Mouse (Mus musculus) midbrain, embryonic 15.5 days (tissue): ENCODE results near the gene Adk. TPM values are rescaled to one million over a fixed set of nuclear protein-coding genes. Genes with fewer than 3 reads are reported as not detected.

Source experiments
- ATAC-seq: fragments of 200-750 bp; cut with Nextera tagmentation; replicated peaks from 2 replicates; pipeline ENCODE4 v1.8.0; 2017; ENCODE audit warnings: moderate TSS enrichment
- H3K27ac ChIP-seq: fragments of 300-500 bp; sonication (generic); 2 replicates; pipeline ENCODE4 v1.5.1; 2015; ENCODE audit warnings: mild to moderate bottlenecking, inconsistent platforms
- H3K27me3 ChIP-seq: fragments of 300-500 bp; sonication (generic); replicated peaks from 2 replicates; pipeline ENCODE4 v1.6.1; 2015; ENCODE audit warnings: inconsistent platforms
- H3K36me3 ChIP-seq: fragments of 300-500 bp; sonication (generic); replicated peaks from 2 replicates; pipeline ENCODE4 v1.6.1; 2015; ENCODE audit warnings: inconsistent platforms
- H3K4me1 ChIP-seq: fragments of 300-500 bp; sonication (generic); 2 replicates; pipeline ENCODE4 v1.6.1; 2015; ENCODE audit warnings: inconsistent platforms
- H3K4me2 ChIP-seq: fragments of 300-500 bp; sonication (generic); 2 replicates; pipeline ENCODE4 v1.6.1; 2015; ENCODE audit warnings: inconsistent platforms, mild to moderate bottlenecking, moderate library complexity
- H3K4me3 ChIP-seq: fragments of 300-500 bp; sonication (generic); 2 replicates; pipeline ENCODE4 v1.5.1; 2015; ENCODE audit warnings: mild to moderate bottlenecking, inconsistent platforms
- H3K9ac ChIP-seq: fragments of 300-500 bp; sonication (generic); 2 replicates; pipeline ENCODE4 v1.6.1; 2015; ENCODE audit warnings: mild to moderate bottlenecking, inconsistent platforms
- H3K9me3 ChIP-seq: fragments of 300-500 bp; sonication (generic); 2 replicates; pipeline ENCODE4 v1.6.1; 2016; ENCODE audit warnings: inconsistent platforms
- WGBS: fragments of 180-500 bp; shearing (Covaris S2); methylation state at CpG from one replicate; pipeline ENCODE4 v1.1.7; 2015; ENCODE audit warnings: mixed read lengths; 5-methylcytosine and 5-hydroxymethylcytosine counted together
- polyA plus RNA-seq: library from polyadenylated mRNA; unstranded; fragments of >200 nt; fragmentation: Nextera tagmentation; extraction: Ambion mirVana; gene quantifications from 2 replicates; pipeline ENCODE4 v1.2.1, GENCODE M21; 2015

Adk gene
- polyA plus RNA-seq, 1 experiment from 2014 or later, result 34.8 TPM

DNA sequence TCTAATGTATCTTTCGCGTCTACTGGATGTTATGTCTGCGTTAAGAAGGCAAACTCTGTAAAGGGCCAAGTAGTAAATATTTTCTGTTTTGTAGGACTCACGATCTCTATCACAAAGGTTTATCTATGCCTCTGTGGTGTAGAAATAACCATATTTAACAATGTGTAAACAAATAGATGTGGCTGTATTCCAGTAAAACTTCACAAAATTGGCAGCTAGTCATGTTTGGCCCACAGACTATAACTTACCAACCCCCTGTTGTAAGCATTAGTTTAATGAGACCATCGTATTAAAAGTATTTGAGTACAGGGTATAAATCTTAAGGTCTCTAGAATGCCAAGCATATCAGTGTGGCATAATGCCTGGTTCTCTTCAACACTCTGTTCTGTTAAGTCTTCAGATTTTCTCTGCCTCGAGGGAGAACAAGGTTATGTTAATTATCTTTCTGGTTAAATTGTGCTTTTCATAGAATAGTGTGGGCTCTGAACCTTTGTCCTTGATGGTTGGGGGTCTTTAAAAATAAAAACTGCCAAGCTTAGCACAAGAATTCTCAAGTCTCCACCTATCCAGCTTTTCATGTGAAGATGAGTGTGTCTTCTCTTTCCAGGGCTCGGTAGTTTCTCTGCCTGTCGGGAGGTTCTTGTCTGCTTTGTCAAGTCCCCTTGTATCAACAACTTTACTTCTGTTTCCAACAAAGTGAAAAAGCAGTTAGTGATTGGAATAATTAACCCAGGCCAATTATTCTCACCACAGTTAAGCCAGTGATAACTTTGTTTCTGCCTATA, 350.4 kb downstream of the Adk start:
- 49% methylated on average over 8 of the region's 8 CpGs for WGBS
- no peak overlapping the region for H3K9ac ChIP-seq
- H3K4me2 ChIP-seq, result no peak overlapping the region

DNA sequence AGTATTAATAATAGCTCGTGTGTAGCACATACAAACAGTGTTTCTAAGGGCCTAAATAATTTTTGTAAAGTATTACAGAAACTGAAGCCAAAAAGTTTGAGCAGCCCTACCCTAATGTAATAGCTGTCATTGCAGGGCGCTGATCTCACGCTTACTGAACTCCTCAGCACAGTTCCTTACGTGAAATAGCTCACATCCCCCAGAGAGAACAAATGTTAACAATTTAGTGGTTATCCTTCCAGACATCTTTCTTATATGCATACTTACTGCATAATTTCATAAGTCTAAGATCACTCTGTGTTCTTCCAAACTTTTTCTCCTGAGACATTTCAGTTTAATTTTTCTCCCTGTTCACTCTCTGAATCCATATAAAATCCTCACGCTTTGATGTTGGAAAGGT, 354.6 kb downstream of the Adk start:
- H3K9me3 ChIP-seq, result no peaks in the 10 kb centered on the region
- no peak overlapping the region for H3K27ac ChIP-seq
- H3K36me3 ChIP-seq, result no peaks in the 10 kb centered on the region
- H3K9ac ChIP-seq, result no peak overlapping the region
- H3K4me1 ChIP-seq, result peaks cover 23% of the 10 kb centered on the region
- no peak for ATAC-seq
- H3K4me3 ChIP-seq, result no peak overlapping the region
- 83% methylated on average over 5 of the region's 5 CpGs for WGBS
- H3K4me2 ChIP-seq, result no peak overlapping the region
- no peaks in the 10 kb centered on the region for H3K27me3 ChIP-seq

More for the DNA sequence above, 350.4 kb downstream of the Adk start:
- Histone ChIP-seq H3K36me3 (no peaks in the 10 kb centered on the region), H3K27me3 (no peaks in the 10 kb centered on the region), H3K27ac (peak overlapping the region; percentile 50; the same call in 1 of the 2 replicates), H3K4me1 (peaks cover 14% of the 10 kb centered on the region), H3K4me3 (no peak overlapping the region), H3K9me3 (no peaks in the 10 kb centered on the region)
- no peak for ATAC-seq

DNA sequence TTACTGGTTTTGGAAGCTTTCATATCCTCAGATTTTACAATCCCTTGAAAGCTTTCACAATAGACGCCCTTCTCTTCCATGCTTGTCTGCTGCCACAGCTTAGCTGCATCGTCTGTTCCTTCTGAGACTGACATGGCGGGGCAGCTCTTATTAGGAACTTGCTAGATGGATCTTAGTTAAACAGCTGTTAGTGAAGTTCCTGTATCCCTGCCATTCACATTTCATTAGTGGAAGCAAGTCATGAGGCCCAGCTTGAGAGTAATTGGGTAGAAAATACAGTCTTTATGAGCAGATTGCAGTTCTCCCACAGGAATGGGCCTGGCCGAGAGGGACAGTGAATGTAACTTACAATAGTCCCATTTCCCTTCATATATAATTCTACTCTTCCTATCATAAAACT, 356.5 kb downstream of the Adk start:
- ATAC-seq, result no peak
- Histone ChIP-seq H3K27ac (no peak overlapping the region), H3K27me3 (no peaks in the 10 kb centered on the region), H3K4me2 (no peak overlapping the region), H3K9ac (no peak overlapping the region), H3K4me1 (peaks cover 13% of the 10 kb centered on the region), H3K4me3 (no peak overlapping the region), H3K9me3 (no peaks in the 10 kb centered on the region), H3K36me3 (no peaks in the 10 kb centered on the region)
- WGBS, result 58% methylated on average over 4 of the region's 4 CpGs

DNA sequence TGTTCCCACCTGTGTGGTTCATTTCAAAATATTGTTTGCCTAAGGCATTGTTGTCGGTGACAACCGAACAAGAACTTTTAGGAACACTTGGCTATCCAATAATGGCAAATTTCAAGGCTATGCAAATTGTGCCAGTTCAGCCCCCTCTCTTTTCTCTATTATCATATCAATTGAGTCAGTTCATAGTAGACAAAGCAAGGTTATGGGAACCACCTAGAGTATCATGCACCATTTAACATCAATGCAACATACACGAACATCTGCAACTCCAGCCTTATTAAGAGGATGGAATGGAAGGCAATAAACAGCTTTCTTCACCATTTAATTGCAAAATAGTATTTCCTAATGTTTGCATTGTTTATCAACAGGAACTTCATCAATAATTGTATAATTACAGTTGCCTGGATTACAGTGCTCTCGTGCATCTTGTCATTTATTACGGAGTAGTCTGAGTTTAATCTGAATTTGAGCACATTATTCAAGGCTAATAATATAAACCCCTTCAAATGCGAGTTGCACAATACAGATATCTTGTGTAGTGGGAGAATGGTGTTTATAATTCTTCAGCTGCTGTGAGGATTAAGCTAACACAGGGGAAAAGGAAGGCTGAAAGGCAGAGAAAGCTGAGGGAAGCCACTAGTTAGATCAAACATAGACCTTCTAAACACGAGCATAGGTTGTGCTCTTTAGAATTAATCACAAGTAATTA, 358.5 kb downstream of the Adk start:
- Histone ChIP-seq H3K9me3 (no peaks in the 10 kb centered on the region), H3K4me1 (peaks cover 13% of the 10 kb centered on the region), H3K4me2 (no peak overlapping the region), H3K27ac (no peak overlapping the region), H3K9ac (no peak overlapping the region), H3K36me3 (no peaks in the 10 kb centered on the region), H3K4me3 (no peak overlapping the region), H3K27me3 (no peaks in the 10 kb centered on the region)
- ATAC-seq, result no peak
- 25% methylated on average over 7 of the region's 7 CpGs for whole genome bisulfite sequencing

DNA sequence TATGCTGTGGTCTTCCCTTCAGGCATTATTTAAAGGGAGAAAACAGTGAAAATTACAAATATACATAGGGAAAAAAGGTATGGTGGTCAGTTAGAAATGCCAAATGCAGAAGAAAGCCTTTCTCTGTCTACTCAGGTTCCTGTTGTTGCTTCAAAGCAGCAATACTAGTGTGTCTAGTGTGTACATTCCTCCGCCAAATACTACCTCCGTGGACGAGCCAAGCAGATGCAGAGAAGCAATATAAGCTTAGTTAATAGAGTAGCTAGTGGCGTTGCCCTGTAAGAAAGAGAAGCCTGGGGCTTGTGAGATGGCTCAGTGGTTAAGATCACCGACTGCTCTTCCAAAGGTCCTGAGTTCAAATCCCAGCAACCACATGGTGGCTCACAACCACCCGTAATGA, 359.1 kb downstream of the Adk start:
- Histone ChIP-seq H3K9me3 (no peaks in the 10 kb centered on the region), H3K4me1 (peaks cover 13% of the 10 kb centered on the region), H3K9ac (no peak overlapping the region), H3K36me3 (no peaks in the 10 kb centered on the region), H3K4me2 (no peak overlapping the region), H3K4me3 (no peak overlapping the region), H3K27ac (no peak overlapping the region), H3K27me3 (no peaks in the 10 kb centered on the region)
- ATAC-seq, result no peak
- 64% methylated on average over 6 of the region's 6 CpGs for WGBS

DNA sequence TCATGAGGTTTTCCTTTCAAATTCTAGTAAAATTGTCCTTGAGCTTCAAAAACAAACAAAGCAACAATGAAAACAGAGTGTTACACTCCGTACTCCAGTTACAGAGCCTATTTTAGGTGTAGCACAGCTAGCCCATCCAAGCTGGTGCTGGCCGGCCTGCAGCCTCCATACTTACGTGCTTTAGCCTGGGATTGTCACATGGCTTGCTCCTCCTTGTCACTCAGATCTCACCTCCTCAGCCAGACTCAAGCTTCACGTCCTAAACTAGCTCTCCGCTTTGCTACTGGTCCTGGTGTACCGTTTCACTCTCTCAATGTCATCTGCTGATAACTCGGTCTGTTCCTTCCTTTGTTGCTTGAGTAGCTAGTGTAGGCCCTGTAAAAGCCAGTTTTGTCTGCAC, 366.0 kb downstream of the Adk start:
- Histone ChIP-seq H3K27me3 (no peaks in the 10 kb centered on the region), H3K27ac (no peak overlapping the region), H3K36me3 (no peaks in the 10 kb centered on the region), H3K4me1 (no peaks in the 10 kb centered on the region), H3K9me3 (no peaks in the 10 kb centered on the region), H3K4me3 (no peak overlapping the region), H3K9ac (no peak overlapping the region), H3K4me2 (no peak overlapping the region)
- 81% methylated on average over 7 of the region's 7 CpGs for WGBS
- no peak for ATAC-seq

DNA sequence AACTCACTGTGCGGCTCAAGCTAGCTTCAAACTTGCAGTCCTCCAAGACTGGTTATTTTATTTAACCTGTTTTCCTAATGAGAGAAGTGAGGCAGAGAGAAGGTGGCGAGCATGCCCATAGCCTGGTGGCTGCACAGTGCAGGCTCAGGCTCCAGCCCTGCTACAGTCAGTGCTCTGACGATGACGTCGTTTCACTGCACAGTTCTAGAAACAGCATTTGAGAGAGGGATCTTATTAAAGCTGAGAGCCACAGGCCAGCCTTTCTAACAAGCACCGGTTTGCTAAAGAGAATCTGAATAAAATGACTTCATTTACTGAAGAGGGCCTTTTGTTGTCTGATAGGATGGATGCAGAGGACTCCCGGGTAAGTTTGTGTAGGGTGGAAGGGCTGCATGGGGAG, 375.0 kb downstream of the Adk start:
- Histone ChIP-seq H3K4me2 (no peak overlapping the region), H3K4me3 (no peak overlapping the region), H3K4me1 (peaks cover 19% of the 10 kb centered on the region), H3K27ac (peak overlapping the region; percentile 10), H3K27me3 (no peaks in the 10 kb centered on the region), H3K36me3 (no peaks in the 10 kb centered on the region), H3K9ac (no peak overlapping the region), H3K9me3 (no peaks in the 10 kb centered on the region)
- peak; percentile 87 for ATAC-seq
- WGBS, result 35% methylated on average over 7 of the region's 7 CpGs

DNA sequence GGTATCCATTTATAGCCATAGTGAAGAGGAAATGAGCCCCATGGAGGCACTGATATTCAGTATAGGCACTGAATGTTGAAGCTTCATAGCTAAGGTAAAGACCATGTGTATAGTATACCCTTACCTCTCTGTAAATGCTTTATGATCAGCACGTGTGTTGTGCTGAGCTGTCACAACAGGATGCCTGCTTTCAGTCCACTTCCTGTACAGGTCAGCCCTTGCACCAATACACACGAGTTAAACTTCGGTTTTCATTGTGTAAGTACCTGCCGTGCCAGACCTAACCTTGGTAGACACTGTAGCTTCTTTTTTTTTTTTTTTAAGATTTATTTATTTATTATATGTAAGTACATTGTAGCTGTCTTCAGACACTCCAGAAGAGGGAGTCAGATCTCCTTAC, 381.0 kb downstream of the Adk start:
- WGBS, result 86% methylated on average over 4 of the region's 4 CpGs
- no peak for ATAC-seq
- H3K27me3 ChIP-seq, result no peaks in the 10 kb centered on the region
- no peak overlapping the region for H3K9ac ChIP-seq
- no peaks in the 10 kb centered on the region for H3K36me3 ChIP-seq
- H3K27ac ChIP-seq, result no peak overlapping the region
- no peak overlapping the region for H3K4me3 ChIP-seq
- H3K4me1 ChIP-seq, result peaks cover 5% of the 10 kb centered on the region
- H3K9me3 ChIP-seq, result no peaks in the 10 kb centered on the region
- no peak overlapping the region for H3K4me2 ChIP-seq

DNA sequence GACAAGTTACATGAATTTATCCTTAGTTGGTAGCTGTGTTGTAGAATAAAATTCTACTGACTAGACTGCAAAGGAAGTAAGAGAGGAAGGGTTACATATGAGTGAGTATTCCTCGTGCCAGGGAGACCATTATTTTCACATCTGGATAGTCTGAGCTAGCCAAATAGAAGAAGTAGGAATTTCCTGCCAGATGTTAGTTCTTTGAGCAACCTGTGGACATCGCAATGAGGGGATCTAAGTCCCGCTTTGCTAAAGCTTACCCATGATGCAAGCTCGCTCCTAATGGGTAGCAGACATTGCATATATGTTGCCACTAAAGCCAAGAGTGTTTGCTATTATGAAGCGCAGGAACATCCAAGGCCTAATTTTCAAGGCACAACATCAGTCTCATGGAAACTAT, 381.6 kb downstream of the Adk start:
- Histone ChIP-seq H3K9me3 (no peaks in the 10 kb centered on the region), H3K4me1 (no peaks in the 10 kb centered on the region), H3K9ac (no peak overlapping the region), H3K27me3 (no peaks in the 10 kb centered on the region), H3K4me3 (no peak overlapping the region), H3K36me3 (no peaks in the 10 kb centered on the region), H3K4me2 (no peak overlapping the region), H3K27ac (no peak overlapping the region)
- 87% methylated on average over 5 of the region's 5 CpGs for WGBS
- ATAC-seq, result no peak

DNA sequence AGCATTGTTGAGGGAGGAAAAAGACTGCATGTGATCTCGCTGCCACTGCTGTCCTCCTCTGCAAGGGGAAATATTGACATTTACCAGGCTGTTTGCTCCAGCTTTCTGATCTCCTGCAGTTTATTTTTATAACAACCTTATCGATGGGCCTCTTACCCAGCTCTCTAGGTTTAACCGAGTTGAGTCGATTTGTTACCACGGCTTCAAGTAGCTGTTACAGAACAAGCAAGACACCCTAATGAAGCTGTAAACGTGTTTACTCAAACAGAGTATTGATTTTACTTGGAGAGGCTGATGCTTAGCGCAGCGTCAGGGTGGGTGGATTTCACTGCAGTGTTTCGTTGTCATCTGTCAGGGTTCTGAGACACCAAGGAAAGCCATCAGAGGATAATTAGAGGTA, 382.3 kb downstream of the Adk start:
- no peaks in the 10 kb centered on the region for H3K9me3 ChIP-seq
- no peak overlapping the region for H3K27ac ChIP-seq
- WGBS, result 62% methylated on average over 9 of the region's 9 CpGs
- H3K36me3 ChIP-seq, result no peaks in the 10 kb centered on the region
- H3K4me3 ChIP-seq, result no peak overlapping the region
- H3K4me1 ChIP-seq, result no peaks in the 10 kb centered on the region
- no peak overlapping the region for H3K4me2 ChIP-seq
- no peaks in the 10 kb centered on the region for H3K27me3 ChIP-seq
- no peak for ATAC-seq
- no peak overlapping the region for H3K9ac ChIP-seq

DNA sequence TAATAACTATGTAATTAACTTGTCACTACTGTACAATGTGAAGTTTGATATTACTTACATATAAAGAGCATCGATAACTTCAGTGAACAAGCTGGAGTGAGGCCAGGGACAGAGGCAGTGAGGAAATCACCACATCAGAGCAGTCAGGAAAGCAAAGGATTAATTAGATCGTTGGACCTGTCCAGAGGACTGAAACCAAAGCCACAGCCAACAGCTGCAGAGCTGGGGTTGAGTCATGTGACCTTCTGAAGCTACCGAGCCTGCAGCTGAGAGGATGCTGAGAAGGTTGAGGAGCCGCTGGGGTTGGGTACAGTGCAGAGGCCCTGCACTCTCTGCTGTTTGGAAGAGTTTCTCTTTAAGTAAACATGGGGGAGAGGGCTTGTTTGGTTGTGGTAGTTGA, 387.4 kb downstream of the Adk start:
- no peak for ATAC-seq
- Histone ChIP-seq H3K4me2 (no peak overlapping the region), H3K27ac (no peak overlapping the region), H3K4me3 (no peak overlapping the region), H3K9me3 (no peaks in the 10 kb centered on the region), H3K4me1 (no peaks in the 10 kb centered on the region), H3K9ac (no peak overlapping the region), H3K27me3 (no peaks in the 10 kb centered on the region), H3K36me3 (no peaks in the 10 kb centered on the region)
- WGBS, result 38% methylated on average over 4 of the region's 4 CpGs

DNA sequence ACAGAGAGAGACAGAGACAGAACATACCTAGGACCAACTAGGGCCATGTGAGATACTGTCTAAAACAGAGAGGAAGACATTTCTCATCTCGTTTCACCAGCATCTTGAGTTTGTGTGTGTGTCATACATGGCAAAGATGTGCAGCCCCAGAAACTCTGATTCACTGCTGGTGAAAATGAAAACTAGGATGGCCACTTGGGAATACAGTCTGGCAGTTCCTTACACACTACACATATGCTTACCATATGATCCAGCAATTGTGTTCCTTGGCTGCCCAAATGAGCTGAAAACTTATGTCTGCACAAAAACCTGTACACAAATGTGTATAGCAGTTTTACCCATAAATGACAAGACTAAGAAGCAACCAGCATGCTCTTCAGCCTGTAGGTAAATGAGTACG, 388.2 kb downstream of the Adk start:
- no peak overlapping the region for H3K4me2 ChIP-seq
- no peaks in the 10 kb centered on the region for H3K36me3 ChIP-seq
- H3K27ac ChIP-seq, result no peak overlapping the region
- no peak overlapping the region for H3K9ac ChIP-seq
- H3K27me3 ChIP-seq, result no peaks in the 10 kb centered on the region
- H3K4me1 ChIP-seq, result no peaks in the 10 kb centered on the region
- ATAC-seq, result no peak
- no peak overlapping the region for H3K4me3 ChIP-seq
- H3K9me3 ChIP-seq, result no peaks in the 10 kb centered on the region
- 95% methylated on average over 2 of the region's 2 CpGs for WGBS
